Mouse (Mus musculus): ENCODE measurements at regions not wholly inside any gene's neighbourhood (a gene's known extent, or its start where the extent isn't known, plus 50 kb on each side); places are given as distances from the start of the nearest gene placed in this dataset.

- no peak for TF ChIP-seq CTCF (IDR thresholded peaks at IDR 0.05; ENCODE audit: borderline replicate concordance, insufficient read depth, low read depth, low read length)
- TF ChIP-seq POLR2A (IDR thresholded peaks at IDR 0.05; ENCODE audit: borderline replicate concordance, insufficient read depth, low read length) = no peak
Observed at GRCm38 (mm10) chr3:115608087-115608486, 106.8 kb downstream of the S1pr1 start.

All from cerebellum, adult 2 months (tissue).